Mouse (Mus musculus) cortical plate, adult 2 months (tissue): ENCODE data around the gene Rora.

Source experiments
- CTCF ChIP-seq: fragments of 200-500 bp; IDR thresholded peaks from 2 replicates; pipeline ENCODE4 v1.5.1; 2011; ENCODE audit warnings: mild to moderate bottlenecking, control low read depth, low read length; ENCODE audit not compliant: insufficient read depth; ENCODE audit errors: extremely low read depth
- POLR2A ChIP-seq: fragments of 200-500 bp; IDR thresholded peaks from 2 replicates; pipeline ENCODE4 v1.6.1; 2011; ENCODE audit warnings: mild to moderate bottlenecking, low read length, control low read depth; ENCODE audit not compliant: insufficient read depth; ENCODE audit errors: extremely low read depth

- TF ChIP-seq CTCF (no peak), POLR2A (no peak)
These were observed 39.6 kb upstream of the Rora start for GRCm38 (mm10) chr9:68614006-68614405.
